Mouse (Mus musculus) embryonic stem cell, embryonic (primary cell): ENCODE measurements at regions not wholly inside any gene's neighbourhood (a gene's known extent, or its start where the extent isn't known, plus 50 kb on each side); places are given as distances from the start of the nearest gene placed in this dataset.

Source experiments
- CTCF ChIA-PET, 4 experiments: fragments of 300-600 bp in 2 of 4; fragments of 350-600 bp in 2 of 4; sonication (Branson Sonifier 250); formaldehyde crosslinking; loops; one replicate each; lab custom pipeline; 2022; ENCODE audit warnings: inconsistent platforms in 2 of 4; lab: Charles Lee
- POLR2A ChIA-PET, 4 experiments: fragments of 300-600 bp in 2 of 4; fragments of 350-600 bp in 2 of 4; sonication (Branson Sonifier 250); formaldehyde crosslinking; loops; one replicate each; lab custom pipeline; 2022; ENCODE audit warnings: antibody characterized with exemption in 4 of 4, inconsistent platforms in 1 of 4; lab: Charles Lee

DNA sequence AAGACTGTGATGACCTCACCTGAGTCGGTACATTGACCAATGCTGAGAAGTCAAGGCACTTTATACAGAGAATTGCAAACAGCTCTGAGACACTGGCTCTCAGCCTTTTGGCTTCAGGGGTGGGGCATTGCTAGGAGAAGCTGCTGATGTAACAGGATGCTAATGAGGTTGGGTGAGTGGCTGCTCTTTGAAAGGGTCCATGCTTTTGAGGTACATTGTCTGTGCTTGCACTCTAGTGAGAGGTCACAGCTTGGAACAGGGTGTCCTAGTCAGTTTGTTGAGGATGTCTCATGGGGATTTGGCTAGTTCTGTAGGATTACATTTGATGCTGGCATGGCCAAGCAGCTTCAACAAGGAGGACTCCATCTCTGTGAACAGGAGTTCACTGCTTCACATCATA is 109.1 kb upstream of the Auts2 start:
- POLR2A ChIA-PET = interaction anchor here in 1 of 4 experiments (0.5 to 0.6 kb wide), 2 partner anchors 20 to 1156 kb away, joined by 3 to 5 read pairs; no protein-coding TSS in a partner anchor

DNA sequence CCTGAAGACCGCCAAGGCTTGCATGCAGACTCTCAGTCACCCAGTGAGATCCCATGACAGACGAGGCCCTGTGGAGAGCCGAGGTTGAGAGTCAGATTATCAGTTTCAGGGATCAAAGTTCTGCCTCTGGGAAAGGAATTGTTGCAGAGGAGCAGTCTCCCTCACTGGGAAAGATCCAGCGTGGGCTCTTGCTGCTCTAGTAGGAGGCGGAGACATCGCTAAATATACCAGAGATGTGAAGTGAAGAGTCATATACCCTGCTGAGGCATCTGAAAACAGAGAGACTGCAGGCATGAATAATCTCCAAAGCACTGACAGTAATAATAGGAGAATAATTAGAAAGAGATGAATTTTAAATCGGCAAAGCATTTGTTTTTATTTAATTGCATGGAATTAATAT is 106.6 kb upstream of the Auts2 start:
- ChIA-PET CTCF (interaction anchor here in 2 of 4 experiments (0.6 to 0.8 kb wide), 2 partner anchors 145 to 291 kb away, joined by 4 to 5 read pairs; no protein-coding TSS in a partner anchor), POLR2A (no interaction called here)

More for the DNA sequence above, 109.1 kb upstream of the Auts2 start:
- CTCF ChIA-PET = no interaction called here

DNA sequence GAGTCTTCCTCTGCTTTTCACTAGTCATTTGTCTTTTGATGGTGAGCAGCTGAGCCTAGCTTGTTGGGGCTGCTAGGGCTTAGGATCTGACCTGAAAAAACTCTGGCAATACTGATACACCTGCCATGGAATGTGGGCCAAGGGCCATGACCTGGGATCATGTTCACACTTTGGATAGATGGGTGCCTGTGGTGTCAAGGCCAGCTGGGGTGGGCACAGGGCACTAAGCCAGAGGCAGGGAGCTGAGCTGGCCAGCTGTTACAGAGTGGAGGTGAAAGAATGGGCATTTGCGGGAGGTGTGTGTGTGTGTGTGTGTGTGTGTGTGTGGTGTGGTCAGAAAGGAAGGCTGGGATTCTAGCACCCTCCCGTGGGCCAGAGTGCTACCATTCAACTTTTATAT is 105.6 kb upstream of the Auts2 start:
- ChIA-PET CTCF (no interaction called here), POLR2A (interaction anchor here in 1 of 4 experiments (0.5 kb wide), 1 partner anchor 574 kb away, joined by 3 read pairs; no protein-coding TSS in a partner anchor)

DNA sequence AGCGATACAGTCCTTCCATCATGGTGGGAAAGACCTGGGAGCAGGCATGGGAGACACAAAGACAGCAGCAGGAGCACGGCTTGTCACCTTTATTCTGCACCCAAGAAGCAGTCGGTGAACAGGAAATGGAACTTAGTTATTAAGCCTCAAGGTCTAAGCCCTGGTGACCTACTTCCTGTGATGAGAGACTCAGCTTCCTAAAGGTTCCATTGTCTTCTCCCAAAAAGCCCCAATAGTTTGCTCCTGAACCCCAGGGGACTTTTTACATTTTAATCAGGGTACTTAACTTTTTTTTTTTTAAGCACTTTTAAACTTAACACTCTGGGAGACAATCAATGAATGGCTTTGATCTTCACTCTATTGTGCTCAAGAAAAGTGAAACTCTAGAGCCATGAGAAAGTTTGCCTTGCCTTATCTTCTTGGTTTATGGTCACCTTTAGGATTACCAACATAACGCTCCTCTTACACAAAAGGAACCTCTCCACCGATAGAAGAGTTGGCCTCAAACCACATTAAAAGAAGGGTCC is 101.6 kb upstream of the Auts2 start:
- CTCF ChIA-PET = no interaction called here

DNA sequence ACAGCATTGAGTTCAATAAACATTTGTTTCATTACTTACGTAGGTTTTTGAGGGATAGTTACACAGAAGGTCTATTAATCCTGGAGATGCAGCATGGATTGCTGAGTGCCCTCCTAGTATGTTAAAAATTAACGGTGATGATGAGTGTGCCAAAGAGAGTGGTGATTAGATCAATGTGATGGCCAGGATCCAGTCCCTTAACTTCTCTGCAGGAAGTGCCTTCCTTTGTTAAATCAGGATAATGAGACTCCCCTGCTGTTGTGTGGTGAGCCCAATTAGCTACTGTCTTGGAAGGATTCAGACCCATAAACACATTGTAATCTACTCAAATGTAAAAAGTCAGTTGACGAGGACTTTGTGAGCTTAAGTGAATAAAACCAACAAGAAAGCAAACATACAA is 100.1 kb upstream of the Auts2 start:
- CTCF ChIA-PET = no interaction called here
- POLR2A ChIA-PET = no interaction called here

More for the DNA sequence above, 101.6 kb upstream of the Auts2 start:
- POLR2A ChIA-PET = interaction anchor here in 2 of 4 experiments (0.5 to 0.6 kb wide), 2 partner anchors 63 to 101 kb away, joined by 3 read pairs; no protein-coding TSS in a partner anchor

DNA sequence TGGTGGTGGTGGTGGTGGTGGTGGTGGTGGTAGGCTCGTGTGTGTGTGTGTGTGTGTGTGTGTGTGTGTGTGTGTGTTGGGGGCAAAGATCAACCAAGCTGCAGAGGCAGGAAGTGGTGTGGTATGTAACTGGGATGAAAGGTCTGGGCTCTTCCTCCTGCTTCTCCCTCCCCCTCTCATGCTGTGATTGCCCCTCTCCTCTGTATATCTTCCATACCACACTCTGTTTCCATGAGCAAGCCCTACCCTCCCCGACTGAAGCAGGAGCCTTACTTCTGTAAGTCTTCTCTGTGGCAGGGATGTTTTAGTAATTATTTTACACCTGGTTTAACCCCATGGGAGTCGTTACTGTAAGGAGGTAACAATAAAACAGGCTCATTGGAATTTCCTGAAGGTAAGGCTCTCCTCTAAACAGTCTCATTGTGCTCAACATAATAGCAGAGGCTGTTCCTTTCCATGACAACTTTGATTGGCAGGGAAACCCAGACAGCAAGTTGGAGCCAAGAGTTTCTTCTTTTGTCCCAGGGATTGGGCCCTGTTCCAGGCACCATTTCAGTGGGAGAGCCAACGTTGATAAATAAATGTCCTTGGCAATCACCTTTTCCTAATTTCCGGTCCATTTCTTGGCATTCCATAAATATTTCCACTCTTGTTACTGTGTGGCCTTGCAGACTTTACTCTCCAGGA is 90.2 kb upstream of the Auts2 start:
- CTCF ChIA-PET = no interaction called here
- POLR2A ChIA-PET = interaction anchor here in 2 of 4 experiments (0.5 to 0.8 kb wide), 4 partner anchors 14 to 331 kb away, joined by 3 to 5 read pairs (median 4); no protein-coding TSS in a partner anchor

DNA sequence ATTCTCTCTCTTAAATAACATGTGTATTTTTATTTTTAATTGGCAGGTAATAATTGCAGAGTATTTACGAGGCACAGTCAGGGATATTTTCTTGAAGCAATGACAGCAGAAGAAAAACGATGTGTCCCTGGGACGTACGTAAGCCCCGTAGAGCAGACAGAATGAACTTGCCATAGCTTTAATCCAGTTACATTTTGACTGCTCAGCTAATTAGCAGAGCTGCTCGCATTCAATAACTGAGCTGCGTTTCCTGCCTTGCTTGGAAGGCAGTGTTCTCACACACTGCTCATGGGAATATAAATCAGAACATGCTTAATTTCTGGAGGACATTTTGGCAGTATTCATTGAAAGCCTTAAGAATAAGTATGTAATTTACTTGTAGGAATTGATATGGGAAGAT is 78.6 kb upstream of the Auts2 start:
- CTCF ChIA-PET = no interaction called here
- POLR2A ChIA-PET = no interaction called here

DNA sequence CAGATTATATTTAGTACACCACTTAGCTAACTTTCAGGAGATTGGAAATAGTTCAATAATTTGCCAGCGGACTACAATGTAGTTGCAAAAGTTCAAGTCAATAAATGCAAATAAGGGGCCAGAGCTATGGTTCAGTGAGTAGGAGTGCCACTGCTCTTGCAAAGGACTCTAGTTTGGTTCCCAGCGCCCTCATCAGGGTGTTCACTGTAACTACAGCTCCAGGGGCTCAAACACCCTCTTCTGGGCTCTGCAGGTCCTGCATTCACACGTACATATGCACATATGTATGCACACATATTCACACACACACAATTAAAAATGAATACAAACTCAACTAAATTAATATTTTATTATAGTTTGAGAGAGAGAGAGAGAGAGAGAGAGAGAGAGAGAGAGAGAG is 74.1 kb upstream of the Auts2 start:
- ChIA-PET CTCF (interaction anchor here (0.6 to 1.8 kb wide), 22 partner anchors 8 to 1390 kb away, joined by 3 to 13 read pairs (median 3); no protein-coding TSS in a partner anchor), POLR2A (interaction anchor here in 2 of 4 experiments (0.7 to 0.8 kb wide), 3 partner anchors 246 to 1390 kb away, joined by 3 to 9 read pairs (median 4); no protein-coding TSS in a partner anchor)

DNA sequence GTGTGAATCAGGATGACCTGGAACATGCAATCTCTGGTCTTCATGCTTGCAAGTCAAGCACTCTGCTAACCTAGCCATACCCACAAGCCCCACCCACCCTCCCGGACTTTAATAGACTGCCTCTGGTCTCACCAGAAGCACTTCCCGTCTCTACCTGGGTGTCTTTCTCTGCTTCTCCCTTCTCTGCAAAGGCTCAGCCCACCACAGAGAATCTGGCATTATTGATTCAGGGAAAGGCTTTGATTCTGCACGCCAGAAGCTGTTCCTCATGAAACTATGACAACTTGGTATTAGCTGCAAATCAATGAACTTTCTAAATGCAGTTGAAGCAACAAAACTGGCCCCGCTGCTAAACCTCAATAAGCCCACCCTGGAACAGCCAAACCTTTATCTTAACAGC is 66.1 kb upstream of the Auts2 start:
- POLR2A ChIA-PET = no interaction called here
- CTCF ChIA-PET = no interaction called here

DNA sequence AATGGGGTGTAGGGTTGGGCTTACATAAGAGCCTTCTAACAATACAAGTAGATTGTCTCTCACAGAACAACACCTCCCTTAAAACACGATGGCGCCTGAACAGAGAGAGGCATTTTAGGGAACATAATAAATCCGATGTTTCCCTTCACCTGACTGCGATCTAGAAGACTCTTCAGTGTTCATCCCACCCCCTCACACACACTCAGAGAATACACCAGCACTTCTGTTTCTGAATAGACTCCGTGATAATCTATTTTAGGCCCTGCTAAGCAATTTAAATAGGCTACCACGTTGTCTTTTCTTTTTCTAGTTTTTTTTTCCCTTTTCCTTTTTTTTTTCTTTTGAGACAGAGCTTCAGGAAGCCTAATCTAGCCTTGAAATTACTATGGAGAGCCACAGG is 63.1 kb upstream of the Auts2 start:
- CTCF ChIA-PET = interaction anchor here in 1 of 4 experiments (0.7 kb wide), 1 partner anchor 1412 kb away, joined by 3 read pairs; no protein-coding TSS in a partner anchor
- POLR2A ChIA-PET = no interaction called here

DNA sequence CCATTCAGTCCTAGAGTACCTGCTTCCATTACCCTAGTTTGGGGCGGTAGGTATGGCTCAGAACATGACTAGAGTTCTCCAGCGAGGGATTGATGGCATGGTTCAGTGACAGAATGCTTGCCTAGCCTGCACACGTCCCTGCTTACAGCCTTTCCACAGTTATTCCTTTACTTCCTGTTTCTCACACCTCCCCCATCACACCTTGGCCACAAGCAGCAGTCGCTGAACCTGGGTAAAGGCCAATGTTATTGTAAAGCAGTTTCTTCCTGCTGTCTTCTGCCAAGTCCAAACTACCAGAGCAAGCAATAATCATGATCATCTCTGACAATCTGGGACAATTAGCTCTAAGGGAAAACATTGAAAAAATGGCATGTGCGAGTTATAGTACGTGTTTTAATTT is 51.7 kb upstream of the Auts2 start:
- ChIA-PET POLR2A (no interaction called here), CTCF (no interaction called here)
